Mouse (Mus musculus) left cerebral cortex, adult 2 months (tissue): ENCODE data around the gene Has3. TPM values are rescaled to one million over a fixed set of nuclear protein-coding genes. Genes with fewer than 3 reads are reported as not detected.

Source experiments
- DNase-seq, 2 experiments: peaks; one replicate each; pipeline ENCODE4 v3.0.0; 2021 to 2022; ENCODE audit warnings: low spot score in 2 of 2, mixed read lengths in 1 of 2; ENCODE audit errors: extremely low spot score in 1 of 2
- H3K27ac ChIP-seq: fragments of 200-600 bp; 2 replicates; pipeline ENCODE4 v1.8.1; 2022
- H3K4me3 ChIP-seq: fragments of 200-600 bp; 2 replicates; pipeline ENCODE4 v1.8.1; 2022
- CTCF ChIP-seq: fragments of 200-600 bp; IDR thresholded peaks from 2 replicates; pipeline ENCODE4 v1.8.1; 2022; ENCODE audit warnings: antibody characterized with exemption, mild to moderate bottlenecking, moderate library complexity
- intact Hi-C: fragments of 180-260 bp; cut with DNase I; formaldehyde crosslinking; loops from one replicate; pipeline ENCODE4 v1.15.1; 2025
- long read RNA-seq, 2 experiments: library from polyadenylated mRNA; stranded (forward); transcript quantifications; one replicate each; pipeline ENCODE4 v2.0.0; 2021; ENCODE audit warnings: borderline mapping rate in 2 of 2
- total RNA-seq, 2 experiments: library from RNA; stranded (reverse); gene quantifications; 2 replicates each; pipeline ENCODE4 v1.2.3; 2021

Has3 gene
- 1 to 10 TPM; 1.7 to 2.0 TPM for total RNA-seq
- long read RNA-seq, experiment 1, partial matches to known transcripts: 0 of 1 reads
- long read RNA-seq, experiment 1, other reads (novel, unspliced or antisense): 1 of 1 reads
- long read RNA-seq, experiment 2: 0 reads

DNA sequence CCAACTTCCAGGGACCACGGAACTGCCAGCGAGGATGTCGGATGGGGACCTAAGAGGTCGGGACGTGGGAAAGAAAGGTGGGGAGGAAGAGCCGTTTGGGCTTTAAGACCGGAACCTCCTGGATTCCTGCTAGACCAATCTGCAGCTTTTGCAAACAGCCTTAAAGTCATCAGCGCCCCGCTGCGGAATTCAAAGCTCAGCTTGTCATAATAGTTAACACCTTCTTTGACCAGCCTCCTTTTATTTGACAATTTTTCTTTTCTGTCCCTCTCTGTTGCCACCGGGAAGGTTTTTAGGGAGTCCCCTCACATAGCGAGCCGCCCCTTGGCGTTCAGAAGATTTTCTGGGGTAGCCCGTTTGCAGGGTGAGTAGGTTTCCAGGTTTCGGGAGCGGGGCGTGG, at the start of gene Has3:
Gene Has3 (plus strand): TSS at position 192 of the 400 bp plus-strand sequence.
- Histone ChIP-seq H3K27ac (no peak within 1 kb of the TSS), H3K4me3 (peak within 1 kb of the TSS; percentile 66)
- intact Hi-C loops: loop anchor here (5.0 kb wide), 2 partner anchors 98 to 153 kb away; no protein-coding TSS in a partner anchor
- peak; percentile 8 for TF ChIP-seq CTCF
- DNase-seq: no peak

DNA sequence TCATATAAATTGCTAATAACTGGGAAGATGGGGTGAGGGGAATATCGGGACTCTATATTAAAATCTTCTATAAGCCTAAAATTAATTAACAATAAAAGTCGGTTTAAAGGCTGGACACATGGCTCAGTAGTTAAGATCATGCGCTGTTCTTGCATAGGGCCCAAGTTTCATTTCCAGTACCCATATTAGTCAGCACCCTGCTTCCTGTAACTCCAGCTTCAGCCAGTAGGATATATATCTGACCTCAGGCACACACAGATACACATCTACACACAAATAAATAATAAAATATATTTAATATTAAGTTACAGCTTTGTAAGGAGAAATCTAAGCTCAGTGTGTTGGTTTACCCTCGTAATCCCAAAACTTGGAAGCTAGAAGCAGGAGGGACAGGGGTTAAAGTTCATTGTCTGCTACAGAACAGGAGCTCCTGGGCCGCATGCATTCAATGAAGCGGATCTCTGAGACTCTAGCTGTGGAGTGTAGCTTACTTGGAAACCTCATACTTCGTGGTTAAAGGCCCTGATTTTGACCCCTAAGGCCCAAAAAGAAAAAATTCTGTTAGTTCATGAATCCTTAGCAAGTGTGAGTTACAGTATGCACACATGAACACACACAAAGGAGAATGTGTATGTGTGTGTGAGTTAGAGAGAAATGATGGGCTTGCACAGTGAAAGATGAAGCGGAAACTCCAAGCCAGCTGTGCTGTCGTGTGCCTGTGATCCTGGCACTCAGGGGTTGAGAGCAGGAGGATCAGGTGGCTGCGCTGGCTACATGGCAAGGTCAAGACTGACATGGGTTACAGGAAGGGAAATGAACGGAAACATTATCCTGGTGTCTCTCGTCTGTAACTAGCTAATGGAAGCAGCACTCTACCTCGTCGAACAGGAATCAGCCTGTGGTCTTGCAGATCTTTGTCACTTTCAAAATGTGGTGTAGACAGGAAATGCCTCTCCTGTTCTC, 49.2 kb upstream of the Has3 start:
- no peak for DNase-seq
- no peak overlapping the region for H3K27ac ChIP-seq
- intact Hi-C loops: no loop called here
- TF ChIP-seq CTCF: no peak
- H3K4me3 ChIP-seq: no peak overlapping the region

DNA sequence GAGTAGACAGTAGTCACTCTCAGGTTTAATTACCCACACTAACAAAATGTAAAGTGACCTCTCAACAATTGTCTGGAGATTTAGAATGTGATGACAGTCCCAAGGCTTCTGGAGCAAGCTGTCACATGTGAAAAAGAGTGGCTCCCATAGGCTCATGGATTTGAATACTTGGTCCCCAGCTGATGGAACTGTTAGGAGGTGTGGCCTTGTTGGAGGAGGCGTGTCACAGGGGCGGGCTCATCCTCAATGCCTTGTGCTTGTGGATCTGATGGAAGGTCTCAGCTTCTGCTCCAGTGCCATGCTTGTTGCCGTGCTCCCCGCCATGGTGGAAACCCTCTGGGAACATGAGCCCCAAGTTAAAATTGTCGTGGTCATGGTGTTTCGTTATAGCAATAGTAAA, 41.1 kb upstream of the Has3 start:
- no peak overlapping the region for H3K4me3 ChIP-seq
- no peak for TF ChIP-seq CTCF
- H3K27ac ChIP-seq: no peak overlapping the region
- no peak for DNase-seq
- intact Hi-C loops: no loop called here

DNA sequence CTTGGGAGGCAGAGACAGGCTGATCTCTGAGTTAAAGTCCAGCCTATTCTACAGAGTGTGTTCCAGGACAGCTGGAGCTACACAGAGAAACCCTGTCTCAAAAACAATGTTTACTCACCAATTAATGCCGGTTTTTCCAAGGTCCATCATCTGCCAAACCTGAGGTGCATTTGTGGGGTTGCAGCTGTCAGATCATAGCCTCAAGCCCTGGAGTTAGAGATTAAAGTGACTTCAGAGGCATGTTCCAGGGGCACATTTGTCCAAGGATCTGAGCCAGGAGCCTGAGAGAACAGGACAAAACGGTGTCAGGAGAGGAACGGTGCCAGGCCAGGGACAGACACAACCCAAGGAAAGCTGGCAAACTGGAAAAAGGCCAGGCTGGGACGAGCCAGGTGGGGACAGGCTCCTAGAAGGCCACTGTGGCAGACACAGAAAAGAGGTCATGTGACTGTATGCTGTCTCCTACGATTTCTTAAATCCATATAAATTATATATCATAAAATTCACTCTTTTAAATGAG, 40.5 kb upstream of the Has3 start:
- Histone ChIP-seq H3K4me3 (no peak overlapping the region), H3K27ac (no peak overlapping the region)
- intact Hi-C loops: no loop called here
- DNase-seq: no peak
- TF ChIP-seq CTCF: no peak

DNA sequence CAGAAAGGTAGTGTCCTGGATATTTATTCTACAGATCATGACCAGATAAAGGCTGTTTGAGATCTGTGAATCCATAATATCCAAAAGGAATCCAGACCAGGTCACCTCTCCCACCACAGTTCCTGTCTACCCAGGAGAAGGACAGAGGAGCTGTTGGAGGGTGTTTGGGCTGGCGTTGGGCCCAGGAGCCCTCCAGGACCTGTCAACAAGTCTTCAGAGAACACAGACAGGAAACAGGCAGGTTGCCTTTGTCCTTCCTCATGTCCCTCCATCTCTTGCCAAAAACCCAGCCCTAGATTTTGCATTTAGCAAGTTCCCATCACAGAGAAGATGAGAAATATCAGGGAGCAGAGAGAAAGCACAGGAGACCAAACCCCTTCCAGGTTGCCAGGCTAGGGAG, 35.1 kb upstream of the Has3 start:
- intact Hi-C loops: no loop called here
- no peak for TF ChIP-seq CTCF
- Histone ChIP-seq H3K27ac (no peak overlapping the region), H3K4me3 (no peak overlapping the region)
- no peak for DNase-seq

DNA sequence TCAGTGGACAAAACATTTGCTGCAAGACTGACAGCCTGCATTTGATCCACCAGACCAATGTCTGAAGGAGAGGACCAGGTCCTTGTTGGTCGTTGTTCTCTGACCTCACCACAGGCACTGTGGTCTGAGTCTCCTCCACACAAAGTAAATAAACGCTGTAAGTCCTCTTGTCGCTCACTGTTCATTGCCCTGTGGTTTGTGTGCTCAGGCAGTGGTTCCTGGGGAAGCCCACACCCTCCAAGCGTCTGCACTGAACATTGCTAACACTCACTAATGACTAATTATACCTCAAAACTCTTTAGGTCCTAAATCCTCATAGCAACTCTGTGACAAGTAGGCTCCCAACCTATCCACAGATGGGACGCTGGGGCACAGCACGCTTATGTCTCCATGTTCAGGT, 33.5 kb upstream of the Has3 start:
- no peak for TF ChIP-seq CTCF
- intact Hi-C loops: no loop called here
- DNase-seq: no peak

DNA sequence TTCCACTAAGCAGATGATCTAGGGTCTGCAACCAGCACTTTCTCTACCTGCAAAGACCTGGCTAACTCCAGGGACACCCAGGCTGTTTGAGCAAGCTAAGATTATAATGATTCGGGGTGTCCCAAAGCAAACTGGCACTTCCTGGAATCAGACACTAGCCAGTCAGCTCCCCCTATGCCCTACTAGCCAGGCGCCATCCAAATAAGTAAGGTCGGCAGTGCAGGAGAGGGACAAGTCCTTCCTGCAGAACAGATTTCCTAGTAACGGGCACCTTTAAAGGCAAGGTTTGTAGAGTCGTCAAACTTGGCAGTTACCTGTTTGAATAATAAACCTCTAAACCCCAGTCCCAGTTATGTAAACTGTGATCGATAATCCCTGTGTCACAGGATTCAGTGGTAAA, 31.2 kb upstream of the Has3 start:
- DNase-seq: no peak
- TF ChIP-seq CTCF: no peak
- peak overlapping the region; percentile 94 for H3K27ac ChIP-seq
- H3K4me3 ChIP-seq: no peak overlapping the region
- intact Hi-C loops: loop anchor here (2.0 kb wide), 1 partner anchor 68 kb away; no protein-coding TSS in a partner anchor

More for the DNA sequence above, 33.5 kb upstream of the Has3 start:
- H3K27ac ChIP-seq: no peak overlapping the region
- H3K4me3 ChIP-seq: no peak overlapping the region

DNA sequence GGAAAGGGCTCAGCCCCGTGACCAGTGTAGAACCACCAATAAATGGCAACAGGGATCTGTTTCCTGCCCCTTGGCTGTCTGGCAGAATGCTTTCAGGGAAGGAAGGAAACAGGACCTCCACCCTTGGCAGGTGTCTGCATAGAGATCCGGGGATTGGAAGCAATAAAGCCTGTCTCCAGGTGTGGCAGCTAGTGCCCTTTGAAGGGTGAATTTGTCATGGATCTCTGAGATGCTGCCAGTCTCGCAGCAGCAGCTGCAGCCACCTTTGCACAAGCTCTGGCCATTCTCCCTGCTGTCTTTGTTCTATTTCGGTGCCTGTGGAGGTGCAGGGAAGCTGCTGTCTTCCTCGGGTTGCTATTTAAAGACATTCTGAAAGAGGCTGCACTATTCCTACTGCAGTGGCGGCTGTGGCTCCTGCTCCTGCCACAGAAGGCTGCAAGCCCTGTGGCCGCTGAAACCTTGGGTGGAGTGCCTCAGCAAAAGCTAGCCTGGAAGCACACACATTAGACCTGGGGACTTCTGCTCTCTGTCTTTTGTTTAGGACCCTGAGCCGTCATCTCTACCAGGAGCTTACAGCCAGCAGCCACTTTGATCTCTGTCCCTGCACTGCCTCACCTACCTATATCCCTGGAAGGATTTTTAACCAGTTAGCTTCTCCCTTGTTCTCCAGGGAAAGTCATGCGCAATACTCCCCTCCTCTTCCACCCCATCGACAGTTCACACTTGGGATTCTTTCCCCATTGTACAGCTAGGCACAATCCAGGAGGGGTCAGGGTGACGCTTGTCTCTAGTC, 30.6 kb upstream of the Has3 start:
- no peak overlapping the region for H3K4me3 ChIP-seq
- peak overlapping the region; percentile 94 for H3K27ac ChIP-seq
- intact Hi-C loops: loop anchor here (2.0 kb wide), 1 partner anchor 69 kb away; no protein-coding TSS in a partner anchor
- peak; percentile 39 to 40 for DNase-seq
- TF ChIP-seq CTCF: no peak

DNA sequence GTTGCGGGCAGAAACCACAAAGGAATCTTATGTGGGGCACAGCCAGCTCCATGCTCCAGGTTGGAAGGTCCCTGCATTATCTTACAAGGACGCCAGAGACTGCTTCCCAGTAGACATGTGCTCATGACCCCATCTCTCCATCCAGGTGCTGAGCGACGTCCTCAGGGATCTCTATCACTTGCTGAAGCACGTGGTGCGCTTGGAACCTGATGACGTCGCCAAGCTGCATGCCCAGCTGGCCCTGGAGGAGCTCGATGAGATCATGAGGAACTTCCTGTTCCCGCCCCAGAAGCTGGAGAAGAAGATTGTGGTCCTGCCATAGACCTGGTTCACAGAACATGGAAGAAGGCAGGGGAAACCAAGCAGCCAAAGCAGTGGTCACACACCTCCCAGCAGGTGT, 20.0 kb upstream of the Has3 start:
- H3K4me3 ChIP-seq: no peak overlapping the region
- DNase-seq: no peak
- intact Hi-C loops: no loop called here
- H3K27ac ChIP-seq: no peak overlapping the region
- no peak for TF ChIP-seq CTCF

DNA sequence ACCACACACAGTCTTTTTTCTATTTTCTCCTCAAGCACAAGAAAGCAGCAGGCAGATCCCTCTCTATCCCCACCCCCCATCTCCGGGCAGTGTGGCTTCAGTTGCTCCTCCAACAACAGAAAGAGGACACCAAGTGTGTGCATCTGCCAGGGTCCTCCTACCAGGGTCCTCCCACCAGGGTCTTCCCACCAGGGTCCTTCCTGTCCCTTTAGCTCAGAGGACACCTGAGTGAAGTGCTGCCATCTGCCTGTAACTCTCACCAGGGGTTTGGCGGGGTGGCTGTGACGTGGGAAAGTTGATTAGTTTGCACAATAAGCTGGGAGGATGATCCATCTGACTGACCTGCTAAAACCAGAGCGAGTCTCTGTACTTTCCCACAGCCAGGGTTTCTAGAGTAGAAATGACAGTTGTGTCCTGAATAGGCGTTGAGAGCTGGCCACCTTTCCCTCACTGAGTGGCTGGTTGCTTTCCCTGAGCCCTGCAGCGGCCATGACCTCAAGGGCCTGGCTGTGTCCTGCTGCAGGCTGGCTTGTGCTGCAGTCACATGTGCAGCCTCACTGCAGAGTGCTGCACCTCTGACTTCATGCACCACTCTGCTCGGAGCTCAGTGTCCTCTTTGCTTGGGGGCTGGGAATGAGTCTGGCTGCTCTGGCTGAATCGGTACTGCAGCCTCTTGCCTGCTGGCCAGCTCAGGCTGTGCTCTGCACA, 15.4 kb upstream of the Has3 start:
- Histone ChIP-seq H3K4me3 (no peak overlapping the region), H3K27ac (no peak overlapping the region)
- no peak for DNase-seq
- intact Hi-C loops: no loop called here
- no peak; the same call in 1 of the 2 replicates for TF ChIP-seq CTCF

DNA sequence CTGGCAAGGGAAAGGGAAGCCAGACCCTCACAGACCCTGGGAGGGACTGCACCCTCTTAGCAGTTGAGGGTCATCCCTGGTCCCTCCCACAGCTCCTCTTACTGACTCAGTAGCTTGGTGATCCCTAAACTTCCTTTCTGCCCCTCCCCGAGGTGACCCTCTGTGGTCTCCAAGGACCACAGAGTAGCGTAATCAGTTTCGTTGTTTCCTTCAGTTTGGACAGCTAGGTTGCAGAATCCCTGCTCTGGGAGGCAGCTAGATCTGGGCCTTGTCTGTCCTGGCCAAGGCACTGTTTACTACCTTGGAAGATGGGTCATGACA, 14.8 kb upstream of the Has3 start:
- H3K27ac ChIP-seq: no peak overlapping the region
- intact Hi-C loops: no loop called here
- DNase-seq: no peak
- H3K4me3 ChIP-seq: no peak overlapping the region
- TF ChIP-seq CTCF: no peak
